Mouse (Mus musculus) cerebellum, adult 2 months (tissue): ENCODE data around the gene Eno2. TPM values are rescaled to one million over a fixed set of nuclear protein-coding genes. Genes with fewer than 3 reads are reported as not detected.
A peak's percentile ranks its signal among the peaks of the same experiment; 100 is the strongest.
"Not testable (repeated sequence)": the region's sequence is repeated elsewhere in the genome, so short reads cannot be mapped to it uniquely, and the experiment has no call there.

Source experiments
- DNase-seq, 2 experiments: peaks; one replicate each; pipeline ENCODE4 v3.0.0; 2021
- H3K27ac ChIP-seq: fragments of 200-500 bp; 2 replicates; pipeline ENCODE4 v1.5.1; 2012; ENCODE audit warnings: low read length, control low read depth, inconsistent platforms; ENCODE audit not compliant: insufficient read depth
- H3K27me3 ChIP-seq: fragments of 200-500 bp; 2 replicates; pipeline ENCODE4 v1.6.1; 2012; ENCODE audit warnings: inconsistent platforms, mild to moderate bottlenecking, low read length, moderate library complexity; ENCODE audit not compliant: control insufficient read depth, insufficient read depth
- H3K4me1 ChIP-seq: fragments of 200-500 bp; 2 replicates; pipeline ENCODE4 v1.6.1; 2011; ENCODE audit warnings: low read length; ENCODE audit not compliant: control insufficient read depth, insufficient read depth
- H3K4me3 ChIP-seq: fragments of 200-500 bp; replicated peaks from 2 replicates; pipeline ENCODE3; 2011; ENCODE audit warnings: mild to moderate bottlenecking, low read depth, low read length, control low read depth; ENCODE audit not compliant: insufficient read depth
- CTCF ChIP-seq: fragments of 200-500 bp; IDR thresholded peaks from 2 replicates; pipeline ENCODE4 v1.5.1; 2011; ENCODE audit warnings: low read depth, mild to moderate bottlenecking, control low read depth, low read length, moderate library complexity, borderline replicate concordance; ENCODE audit not compliant: insufficient read depth
- POLR2A ChIP-seq: fragments of 200-500 bp; IDR thresholded peaks from 2 replicates; pipeline ENCODE4 v1.6.1; 2011; ENCODE audit warnings: low read length, control low read depth, borderline replicate concordance; ENCODE audit not compliant: insufficient read depth
- WGBS: fragments of 180-500 bp; shearing (Covaris S2); methylation state at CpG from one replicate; pipeline ENCODE4 v1.1.7; 2018; 5-methylcytosine and 5-hydroxymethylcytosine counted together
- polyA plus RNA-seq: library from polyadenylated mRNA; depleted of rRNA; stranded (reverse); fragments of >200 nt; gene quantifications from 2 replicates; pipeline ENCODE4 v1.2.3, GENCODE M21; 2012

Gene Eno2
- polyA plus RNA-seq, 1 experiment, result 888 TPM

GRCm38 (mm10) chr6:124808358-124809012 is 39.0 kb upstream of the Eno2 start, which contains the start of gene Spsb2:
Gene Spsb2, plus strand, starts transcription at chr6:124808661.
- H3K4me1 ChIP-seq, result peaks cover 23% of the 10 kb centered on the region
- peak; percentile 68 to 73 for DNase-seq
- 4% methylated on average over 29 of the region's 29 CpGs for WGBS

GRCm38 (mm10) chr6:124807986-124808357 is 38.5 kb upstream of the Eno2 start:
- 74% methylated on average over 6 of the region's 6 CpGs for WGBS
- peaks cover 23% of the 10 kb centered on the region for H3K4me1 ChIP-seq

More at GRCm38 (mm10) chr6:124808358-124809012, 39.0 kb upstream of the Eno2 start, which contains the start of gene Spsb2:
- Histone ChIP-seq H3K4me3 (peak within 1 kb of the TSS; percentile 64), H3K27ac (peak within 1 kb of the TSS; percentile 65), H3K27me3 (no peaks in the 10 kb centered on the region)
- TF ChIP-seq CTCF (no peak), POLR2A (0 out of 2 replicates have a peak, but pooled peaks have one; percentile 16)

GRCm38 (mm10) chr6:124807366-124807765 is 37.9 kb upstream of the Eno2 start:
- no peak for DNase-seq
- 60% methylated on average over 4 of the region's 4 CpGs for WGBS

More at GRCm38 (mm10) chr6:124807986-124808357, 38.5 kb upstream of the Eno2 start:
- TF ChIP-seq POLR2A (no peak), CTCF (no peak)
- peak overlapping the region; percentile 64 for H3K4me3 ChIP-seq
- peak in 1 of 2 experiments; percentile 23 for DNase-seq
- no peaks in the 10 kb centered on the region for H3K27me3 ChIP-seq
- H3K27ac ChIP-seq, result peak overlapping the region; percentile 65

GRCm38 (mm10) chr6:124806446-124807140 is 37.1 kb upstream of the Eno2 start:
- H3K4me3 ChIP-seq, result peak overlapping the region; percentile 3
- H3K27ac ChIP-seq, result peak overlapping the region; percentile 56
- no peaks in the 10 kb centered on the region for H3K27me3 ChIP-seq
- H3K4me1 ChIP-seq, result peaks cover 15% of the 10 kb centered on the region
- DNase-seq, result no peak
- WGBS, result 64% methylated on average over 7 of the region's 7 CpGs
- no peak for TF ChIP-seq POLR2A
- no peak for TF ChIP-seq CTCF

More at GRCm38 (mm10) chr6:124807366-124807765, 37.9 kb upstream of the Eno2 start:
- no peak for TF ChIP-seq CTCF
- TF ChIP-seq POLR2A, result no peak
- Histone ChIP-seq H3K27me3 (no peaks in the 10 kb centered on the region), H3K27ac (peak overlapping the region; percentile 65; the same call in 1 of the 2 replicates), H3K4me3 (no peak overlapping the region), H3K4me1 (peaks cover 22% of the 10 kb centered on the region)

GRCm38 (mm10) chr6:124805341-124806321 is 36.2 kb upstream of the Eno2 start:
- Histone ChIP-seq H3K4me1 (peaks cover 14% of the 10 kb centered on the region), H3K27me3 (no peaks in the 10 kb centered on the region), H3K4me3 (peak overlapping the region; percentile 49), H3K27ac (peak overlapping the region; percentile 56)
- DNase-seq, result peak; percentile 92 to 94
- TF ChIP-seq CTCF (peak; percentile 40; the same call in 1 of the 2 replicates), POLR2A (peak; percentile 59)
- WGBS, result 2% methylated on average over 34 of the region's 34 CpGs

- peaks cover 7% of the 10 kb centered on the region; the same call in 1 of the 2 replicates for H3K4me1 ChIP-seq
- no peak overlapping the region for H3K4me3 ChIP-seq
- no peak for DNase-seq
- whole genome bisulfite sequencing, result 94% methylated on average over 3 of the region's 3 CpGs
- H3K27ac ChIP-seq, result no peak overlapping the region
- no peaks in the 10 kb centered on the region for H3K27me3 ChIP-seq
- no peak for TF ChIP-seq CTCF
- no peak for TF ChIP-seq POLR2A
These were observed 34.9 kb upstream of the Eno2 start for GRCm38 (mm10) chr6:124804341-124804740.

GRCm38 (mm10) chr6:124803691-124804090 is 34.2 kb upstream of the Eno2 start:
- H3K4me1 ChIP-seq, H3K4me3 ChIP-seq, DNase-seq, H3K27ac ChIP-seq, H3K27me3 ChIP-seq: not testable (repeated sequence)
- 94% methylated on average over 4 of the region's 4 CpGs for WGBS
